Mouse (Mus musculus) limb, embryonic 14.5 days (tissue): ENCODE data around the gene Ndufc2. TPM values are rescaled to one million over a fixed set of nuclear protein-coding genes. Genes with fewer than 3 reads are reported as not detected.

Experiments
- ATAC-seq: fragments of 200-750 bp; cut with Nextera tagmentation; 2 replicates; pipeline ENCODE4 v1.8.0; 2017; ENCODE audit warnings: low read depth, moderate number of reproducible peaks, moderate TSS enrichment; ENCODE audit not compliant: low FRiP score
- DNase-seq: peaks from one replicate; pipeline ENCODE4 v3.0.0-alpha.2; 2015; ENCODE audit warnings: low spot score
- H3K27ac ChIP-seq: fragments of 300-500 bp; sonication (generic); replicated peaks from 2 replicates; pipeline ENCODE4 v1.5.1; 2014; ENCODE audit warnings: low read depth, mild to moderate bottlenecking, low read length, moderate library complexity, mixed read lengths
- H3K27me3 ChIP-seq: fragments of 300-500 bp; sonication (generic); 2 replicates; pipeline ENCODE4 v1.6.1; 2014; ENCODE audit warnings: low read length, mixed read lengths; ENCODE audit not compliant: control insufficient read depth, insufficient read depth
- H3K36me3 ChIP-seq: fragments of 300-500 bp; sonication (generic); 2 replicates; pipeline ENCODE4 v1.6.1; 2014; ENCODE audit warnings: mild to moderate bottlenecking, low read length, moderate library complexity, mixed read lengths; ENCODE audit not compliant: control insufficient read depth, insufficient read depth
- H3K4me1 ChIP-seq: fragments of 300-500 bp; sonication (generic); 2 replicates; pipeline ENCODE4 v1.6.1; 2014; ENCODE audit warnings: antibody characterized with exemption, low read length, mixed read lengths; ENCODE audit not compliant: control insufficient read depth, insufficient read depth
- H3K4me2 ChIP-seq: fragments of 300-500 bp; sonication (generic); replicated peaks from 2 replicates; pipeline ENCODE4 v1.6.1; 2014; ENCODE audit warnings: low read depth, mild to moderate bottlenecking, low read length, moderate library complexity; ENCODE audit not compliant: severe bottlenecking
- H3K4me3 ChIP-seq: fragments of 300-500 bp; sonication (generic); replicated peaks from 2 replicates; pipeline ENCODE4 v1.5.1; 2014; ENCODE audit warnings: low read length
- H3K9ac ChIP-seq: fragments of 300-500 bp; sonication (generic); 2 replicates; pipeline ENCODE4 v1.6.1; 2014; ENCODE audit warnings: mild to moderate bottlenecking, low read depth, low read length, moderate library complexity; ENCODE audit not compliant: severe bottlenecking
- H3K9me3 ChIP-seq: fragments of 300-500 bp; sonication (generic); 2 replicates; pipeline ENCODE4 v1.6.1; 2016; ENCODE audit warnings: low read length; ENCODE audit not compliant: control insufficient read depth
- POLR2A ChIP-seq: fragments of 200-500 bp; IDR thresholded peaks from 2 replicates; pipeline ENCODE4 v1.8.0; 2012; ENCODE audit warnings: inconsistent platforms, mild to moderate bottlenecking, moderate library complexity, borderline replicate concordance; ENCODE audit not compliant: insufficient read depth, insufficient read length; ENCODE audit errors: extremely low read depth
- WGBS: fragments of 180-500 bp; shearing (Covaris S2); extraction: QIAGEN DNeasy Blood & Tissue Kit; methylation state at CpG from one replicate; pipeline ENCODE4 v1.1.7; 2014; 5-methylcytosine and 5-hydroxymethylcytosine counted together
- polyA plus RNA-seq, 2 experiments: library from polyadenylated mRNA; depleted of rRNA in 1 of 2; stranded (reverse) in 1 of 2; unstranded in 1 of 2; fragments of >200 nt; fragmentation: Nextera tagmentation in 1 of 2; extraction: Ambion mirVana in 1 of 2; gene quantifications; 2 replicates each; pipeline versions ENCODE4 v1.2.1 to v1.2.3; 2012 to 2014

Ndufc2 gene
- polyA plus RNA-seq, 2 experiments, result 228 to 357 TPM

GRCm38 (mm10) chr7:97380500-97381123 lies 19.2 kb upstream of the Ndufc2 start:
- H3K4me2 ChIP-seq, result no peak overlapping the region
- no peak for TF ChIP-seq POLR2A
- H3K27ac ChIP-seq, result no peak overlapping the region
- peaks cover 78% of the 10 kb centered on the region for H3K36me3 ChIP-seq
- H3K27me3 ChIP-seq, result no peaks in the 10 kb centered on the region
- DNase-seq (no peak), ATAC-seq (no peak)
- no peak overlapping the region for H3K9ac ChIP-seq
- 90% methylated on average over 5 of the region's 5 CpGs for WGBS
- H3K9me3 ChIP-seq, result no peaks in the 10 kb centered on the region
- no peak overlapping the region for H3K4me3 ChIP-seq
- H3K4me1 ChIP-seq, result no peaks in the 10 kb centered on the region

GRCm38 (mm10) chr7:97382661-97383060 lies 17.1 kb upstream of the Ndufc2 start:
- Histone ChIP-seq H3K36me3 (peaks cover 87% of the 10 kb centered on the region), H3K4me3 (no peak overlapping the region), H3K4me2 (no peak overlapping the region)

GRCm38 (mm10) chr7:97383496-97384132 lies 16.2 kb upstream of the Ndufc2 start:
- no peak overlapping the region for H3K9ac ChIP-seq
- H3K4me2 ChIP-seq, result no peak overlapping the region
- H3K27ac ChIP-seq, result no peak overlapping the region
- H3K4me1 ChIP-seq, result no peaks in the 10 kb centered on the region
- WGBS, result 90% methylated on average over 10 of the region's 10 CpGs
- no peak for ATAC-seq
- H3K4me3 ChIP-seq, result no peak overlapping the region
- no peak for DNase-seq
- TF ChIP-seq POLR2A, result no peak
- peaks cover 86% of the 10 kb centered on the region for H3K36me3 ChIP-seq
- no peaks in the 10 kb centered on the region for H3K27me3 ChIP-seq
- no peaks in the 10 kb centered on the region for H3K9me3 ChIP-seq

More at GRCm38 (mm10) chr7:97382661-97383060, 17.1 kb upstream of the Ndufc2 start:
- 97% methylated on average over 8 of the region's 8 CpGs for WGBS
- H3K27me3 ChIP-seq, result no peaks in the 10 kb centered on the region
- TF ChIP-seq POLR2A, result no peak
- DNase-seq, result no peak
- no peaks in the 10 kb centered on the region for H3K4me1 ChIP-seq
- ATAC-seq, result no peak
- H3K27ac ChIP-seq, result no peak overlapping the region
- no peaks in the 10 kb centered on the region for H3K9me3 ChIP-seq
- H3K9ac ChIP-seq, result no peak overlapping the region

DNA sequence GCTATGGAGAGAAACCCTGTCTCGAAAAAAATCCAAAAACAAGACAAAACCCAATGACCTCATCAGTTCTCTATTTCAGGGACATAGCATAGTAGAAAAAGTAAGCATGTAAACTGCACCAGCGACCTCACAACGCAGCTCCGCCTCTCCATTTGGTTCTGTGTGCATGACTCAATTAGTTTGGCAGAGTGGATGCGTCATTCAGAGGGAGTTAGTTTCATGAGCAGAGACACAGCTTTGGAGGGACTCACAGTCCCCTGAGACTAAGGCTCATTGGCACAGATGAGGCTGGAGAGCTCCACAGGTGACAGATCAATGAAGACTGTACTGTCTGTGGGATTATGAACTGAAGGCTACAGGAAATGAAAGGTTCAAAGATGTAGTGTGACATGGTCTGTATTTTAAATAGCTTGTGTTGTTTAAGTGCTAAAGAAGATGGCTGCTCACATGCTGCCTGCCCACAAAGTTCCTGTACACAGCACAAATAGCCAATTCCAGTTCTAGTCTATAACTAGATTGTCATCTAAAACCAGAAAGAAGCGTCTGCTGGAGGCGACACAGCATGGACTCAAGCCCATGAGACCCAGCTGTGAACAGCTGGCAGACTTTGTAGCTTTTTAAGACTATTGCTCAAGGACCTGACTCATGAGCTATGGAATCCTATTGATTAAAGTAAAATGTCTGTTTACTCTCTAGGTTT lies 13.5 kb upstream of the Ndufc2 start:
- H3K4me3 ChIP-seq, result no peak overlapping the region
- no peak overlapping the region for H3K27ac ChIP-seq
- 93% methylated on average over 7 of the region's 7 CpGs for WGBS
- ATAC-seq, result no peak
- no peak overlapping the region for H3K9ac ChIP-seq
- no peak for DNase-seq
- no peak for TF ChIP-seq POLR2A
- H3K9me3 ChIP-seq, result no peaks in the 10 kb centered on the region
- H3K4me1 ChIP-seq, result no peaks in the 10 kb centered on the region
- H3K36me3 ChIP-seq, result peaks cover 91% of the 10 kb centered on the region
- no peak overlapping the region for H3K4me2 ChIP-seq
- no peaks in the 10 kb centered on the region for H3K27me3 ChIP-seq

GRCm38 (mm10) chr7:97386806-97387370 lies 12.9 kb upstream of the Ndufc2 start:
- ATAC-seq (no peak), DNase-seq (no peak)
- H3K9ac ChIP-seq, result no peak overlapping the region
- TF ChIP-seq POLR2A, result no peak
- no peak overlapping the region for H3K4me2 ChIP-seq
- no peak overlapping the region for H3K27ac ChIP-seq
- no peaks in the 10 kb centered on the region for H3K27me3 ChIP-seq
- no peaks in the 10 kb centered on the region for H3K4me1 ChIP-seq
- WGBS, result 88% methylated on average over 5 of the region's 5 CpGs
- H3K36me3 ChIP-seq, result peaks cover 90% of the 10 kb centered on the region
- no peak overlapping the region for H3K4me3 ChIP-seq
- no peaks in the 10 kb centered on the region for H3K9me3 ChIP-seq
